Mouse (Mus musculus): ENCODE results near the gene Ctla4. TPM values are rescaled to one million over a fixed set of nuclear protein-coding genes. Genes with fewer than 3 reads are reported as not detected.

Ctla4 gene
- polyA plus RNA-seq, 1 experiment from 2014 or later: not detected

DNA sequence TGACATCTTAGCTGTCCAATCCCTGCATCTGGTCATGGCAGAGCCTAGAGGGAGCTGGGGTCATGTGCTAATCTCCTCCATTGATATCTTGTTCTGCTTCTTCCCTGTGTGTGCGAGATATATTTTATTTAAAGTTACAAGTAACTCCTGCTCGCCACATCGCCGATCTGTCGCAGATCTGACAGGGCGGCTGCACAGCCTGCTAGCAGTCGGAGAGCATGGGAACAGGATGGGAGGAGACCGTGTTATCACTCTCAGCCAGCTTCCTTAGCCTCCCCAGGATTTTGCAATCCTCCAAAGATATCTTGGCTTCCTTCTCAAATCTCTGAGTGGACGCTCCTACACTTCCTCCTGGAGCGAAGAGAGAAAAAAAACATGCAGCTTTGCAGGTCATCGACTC lies 73.7 kb downstream of the Ctla4 start:
- no peaks in the 10 kb centered on the region for H3K36me3 ChIP-seq (ENCODE audit: control insufficient read depth, insufficient read depth, low read length)
- no peaks in the 10 kb centered on the region for H3K9me3 ChIP-seq (replicated peaks; ENCODE audit: control insufficient read depth, low read length, poor library complexity, severe bottlenecking)
- H3K27ac ChIP-seq (ENCODE audit: low read length): no peak overlapping the region
- no peak for ATAC-seq
- no peaks in the 10 kb centered on the region for H3K4me1 ChIP-seq (ENCODE audit: control insufficient read depth, insufficient read depth, low read length)
- WGBS: 82% methylated on average over 11 of the region's 11 CpGs
- H3K9ac ChIP-seq (ENCODE audit: low read depth, low read length): no peak overlapping the region
- H3K27me3 ChIP-seq (ENCODE audit: control insufficient read depth, insufficient read depth, low read depth, low read length): no peaks in the 10 kb centered on the region
- no peak overlapping the region for H3K4me3 ChIP-seq (ENCODE audit: low read depth, low read length)
- H3K4me2 ChIP-seq (ENCODE audit: low read length): no peak overlapping the region

- Histone ChIP-seq H3K27me3 (ENCODE audit: control insufficient read depth, insufficient read depth, low read depth, low read length) (no peaks in the 10 kb centered on the region), H3K4me3 (ENCODE audit: low read depth, low read length) (no peak overlapping the region), H3K36me3 (ENCODE audit: control insufficient read depth, insufficient read depth, low read length) (no peaks in the 10 kb centered on the region), H3K4me1 (ENCODE audit: control insufficient read depth, insufficient read depth, low read length) (no peaks in the 10 kb centered on the region), H3K27ac (ENCODE audit: low read length) (no peak overlapping the region), H3K4me2 (ENCODE audit: low read length) (no peak overlapping the region), H3K9ac (ENCODE audit: low read depth, low read length) (no peak overlapping the region), H3K9me3 (replicated peaks; ENCODE audit: control insufficient read depth, low read length, poor library complexity, severe bottlenecking) (no peaks in the 10 kb centered on the region)
- ATAC-seq: no peak
- 30% methylated on average over 4 of the region's 4 CpGs for WGBS
Observed at GRCm38 (mm10) chr1:60961080-60961479, 74.3 kb downstream of the Ctla4 start.

DNA sequence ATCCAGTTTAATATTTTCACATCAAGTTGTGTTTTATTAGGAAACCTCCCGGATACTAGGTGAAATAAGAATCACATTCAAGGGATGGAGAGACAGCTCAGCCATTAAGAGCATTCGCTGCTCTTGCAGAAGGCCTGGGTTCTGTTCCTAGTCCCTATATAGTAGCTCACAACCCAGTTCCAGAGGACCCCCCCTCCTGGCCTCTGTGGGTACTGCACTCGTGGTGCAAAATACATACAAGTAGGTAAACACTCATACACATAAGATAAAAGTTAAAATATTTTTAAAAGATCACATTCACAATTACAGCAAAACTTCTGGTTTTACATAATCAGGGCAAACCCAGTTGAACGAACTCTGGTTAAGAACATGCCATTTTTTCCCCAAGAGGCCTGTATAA lies 75.3 kb downstream of the Ctla4 start:
- ATAC-seq: no peak
- Histone ChIP-seq H3K4me1 (ENCODE audit: control insufficient read depth, insufficient read depth, low read length) (no peaks in the 10 kb centered on the region), H3K9ac (ENCODE audit: low read depth, low read length) (no peak overlapping the region), H3K27me3 (ENCODE audit: control insufficient read depth, insufficient read depth, low read depth, low read length) (no peaks in the 10 kb centered on the region), H3K9me3 (replicated peaks; ENCODE audit: control insufficient read depth, low read length, poor library complexity, severe bottlenecking) (no peaks in the 10 kb centered on the region), H3K36me3 (ENCODE audit: control insufficient read depth, insufficient read depth, low read length) (no peaks in the 10 kb centered on the region), H3K4me3 (ENCODE audit: low read depth, low read length) (no peak overlapping the region), H3K27ac (ENCODE audit: low read length) (no peak overlapping the region), H3K4me2 (ENCODE audit: low read length) (no peak overlapping the region)
- 92% methylated on average over 4 of the region's 4 CpGs for WGBS

Other genes starting within 250 kb of the Ctla4 start
- gene Cd28, start 170.2 kb upstream of the Ctla4 start, polyA plus RNA-seq (2015; fragmentation: Nextera tagmentation; extraction: Ambion mirVana): 0.09 and 0.11 TPM in 2 replicates
- 0.05 TPM in 1 of 2 replicates, not detected in the other for gene Icos, start 90.9 kb downstream of the Ctla4 start, polyA plus RNA-seq (2015; fragmentation: Nextera tagmentation; extraction: Ambion mirVana)